Mouse (Mus musculus) hindbrain, postnatal 0 days (tissue): ENCODE data around the gene Fbxo9. TPM values are rescaled to one million over a fixed set of nuclear protein-coding genes. Genes with fewer than 3 reads are reported as not detected.

Experiments used
- ATAC-seq: fragments of 200-750 bp; cut with Nextera tagmentation; 2 replicates; pipeline ENCODE4 v1.8.0; 2017; ENCODE audit warnings: mild to moderate bottlenecking, moderate TSS enrichment, moderate library complexity
- DNase-seq: peaks from one replicate; pipeline ENCODE4 v3.0.0-alpha.2; 2015; ENCODE audit warnings: low spot score
- H3K27ac ChIP-seq: fragments of 300-500 bp; sonication (generic); 2 replicates; pipeline ENCODE4 v1.5.1; 2014; ENCODE audit warnings: mild to moderate bottlenecking
- H3K27me3 ChIP-seq: fragments of 300-500 bp; sonication (generic); 2 replicates; pipeline ENCODE4 v1.6.1; 2014; ENCODE audit warnings: low read length, mixed read lengths; ENCODE audit not compliant: insufficient read depth
- H3K36me3 ChIP-seq: fragments of 300-500 bp; sonication (generic); 2 replicates; pipeline ENCODE4 v1.6.1; 2014; ENCODE audit warnings: low read length, mixed read lengths; ENCODE audit not compliant: insufficient read depth
- H3K4me1 ChIP-seq: fragments of 300-500 bp; sonication (generic); 2 replicates; pipeline ENCODE4 v1.6.1; 2014; ENCODE audit warnings: antibody characterized with exemption, low read length, mixed read lengths; ENCODE audit not compliant: insufficient read depth
- H3K4me2 ChIP-seq: fragments of 300-500 bp; sonication (generic); 2 replicates; pipeline ENCODE4 v1.6.1; 2014; ENCODE audit warnings: low read depth, mild to moderate bottlenecking, low read length, moderate library complexity, mixed read lengths
- H3K4me3 ChIP-seq: fragments of 300-500 bp; sonication (generic); 2 replicates; pipeline ENCODE4 v1.5.1; 2014; ENCODE audit warnings: low read length
- H3K9ac ChIP-seq: fragments of 300-500 bp; sonication (generic); replicated peaks from 2 replicates; pipeline ENCODE4 v1.6.1; 2014; ENCODE audit warnings: mild to moderate bottlenecking, low read length, moderate library complexity, mixed read lengths
- H3K9me3 ChIP-seq: fragments of 300-500 bp; sonication (generic); 2 replicates; pipeline ENCODE4 v1.6.1; 2016; ENCODE audit warnings: low read length, mixed read lengths
- CTCF ChIP-seq: IDR thresholded peaks from 2 replicates; pipeline ENCODE4 v1.5.1; 2016; ENCODE audit warnings: antibody characterized with exemption, control low read depth, low read depth
- WGBS: fragments of 180-500 bp; shearing (Covaris S2); extraction: QIAGEN DNeasy Blood & Tissue Kit; methylation state at CpG from one replicate; pipeline ENCODE4 v1.1.7; 2014; 5-methylcytosine and 5-hydroxymethylcytosine counted together
- polyA plus RNA-seq: library from polyadenylated mRNA; unstranded; fragments of >200 nt; fragmentation: Nextera tagmentation; extraction: Ambion mirVana; gene quantifications from 2 replicates; pipeline ENCODE4 v1.2.1, GENCODE M21; 2015
- total RNA-seq: library from RNA; depleted of rRNA; stranded (reverse); fragments of >200 nt; gene quantifications from 2 replicates; pipeline ENCODE4 v1.2.3, GENCODE M21; 2014

Fbxo9 gene
- total and polyA plus RNA-seq, 2 experiments from 2014 or later = 88.9 to 109 TPM

DNA sequence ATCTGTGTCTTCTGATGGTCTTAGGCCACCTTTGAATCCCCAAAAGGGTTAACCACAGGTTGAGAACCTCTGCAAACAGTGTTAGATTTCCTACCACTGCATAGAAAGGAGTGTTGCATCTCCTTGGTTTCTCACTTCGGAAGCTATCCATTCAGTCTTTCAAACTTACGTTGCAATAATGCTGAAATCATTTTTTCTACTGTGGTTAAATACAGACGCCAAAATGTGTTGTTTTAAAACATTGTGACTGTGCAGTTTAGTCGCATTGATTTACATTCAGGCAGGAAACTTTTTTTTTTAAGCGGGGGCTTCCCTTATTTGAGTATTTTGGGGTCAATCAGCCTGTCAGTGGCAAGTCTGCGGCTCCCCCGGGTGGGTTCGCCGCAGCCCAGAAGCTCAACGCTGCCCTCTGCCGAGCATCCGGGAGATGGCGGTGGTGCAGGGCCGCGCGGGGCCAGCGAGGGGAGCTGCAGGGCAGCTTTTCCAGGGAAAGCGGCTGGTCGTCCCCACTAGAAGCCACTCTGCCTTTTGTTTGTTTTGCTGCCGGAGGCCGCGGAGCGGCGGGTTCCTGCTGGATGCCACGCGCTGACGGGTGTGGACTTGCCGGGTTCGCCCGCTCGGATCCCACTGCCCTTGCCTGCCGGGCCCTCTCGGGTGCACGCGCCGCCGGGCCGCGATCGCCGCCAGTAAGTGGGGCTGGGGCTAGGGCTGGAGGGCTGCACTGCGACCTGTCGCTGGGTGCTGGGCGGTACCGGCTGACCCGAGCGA lies 4.1 kb upstream of the Fbxo9 start:
- peak overlapping the region; percentile 95 for H3K9ac ChIP-seq
- H3K9me3 ChIP-seq = no peaks in the 10 kb centered on the region
- peak overlapping the region; percentile 98 for H3K4me3 ChIP-seq
- H3K27me3 ChIP-seq = no peaks in the 10 kb centered on the region
- ATAC-seq = peak; percentile 89
- no peaks in the 10 kb centered on the region for H3K36me3 ChIP-seq
- peak; percentile 95 for DNase-seq
- peaks cover 9% of the 10 kb centered on the region; the same call in 1 of the 2 replicates for H3K4me1 ChIP-seq
- peak; percentile 97 for TF ChIP-seq CTCF
- WGBS = 2% methylated on average over 47 of the region's 47 CpGs
- peak overlapping the region; percentile 82 for H3K4me2 ChIP-seq
- H3K27ac ChIP-seq = peak overlapping the region; percentile 96

DNA sequence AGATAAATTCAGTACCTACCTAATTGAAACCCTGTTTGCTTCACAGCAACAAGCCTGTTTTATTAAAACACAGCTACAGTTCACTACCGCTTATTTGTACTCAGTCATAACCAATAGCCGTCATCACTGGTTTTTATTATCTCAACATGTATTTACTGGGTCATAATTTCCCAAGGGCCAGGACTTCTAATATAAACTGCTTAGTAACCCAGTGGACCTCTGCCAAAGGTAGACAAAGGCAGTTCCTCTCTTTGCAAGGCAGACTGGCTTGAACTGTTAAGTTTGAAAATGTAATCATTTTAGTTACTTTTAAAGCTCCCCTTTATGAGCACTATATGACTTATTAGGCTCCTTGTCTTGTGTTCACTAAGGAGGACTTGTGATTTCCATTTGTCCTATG lies 2.6 kb upstream of the Fbxo9 start:
- DNase-seq = no peak
- H3K4me2 ChIP-seq = no peak overlapping the region
- no peak overlapping the region for H3K27ac ChIP-seq
- H3K36me3 ChIP-seq = no peaks in the 10 kb centered on the region
- 87% methylated on average over 2 of the region's 2 CpGs for WGBS
- no peaks in the 10 kb centered on the region for H3K9me3 ChIP-seq
- TF ChIP-seq CTCF = no peak
- H3K9ac ChIP-seq = no peak overlapping the region
- ATAC-seq = no peak
- peaks cover 13% of the 10 kb centered on the region for H3K4me1 ChIP-seq
- H3K27me3 ChIP-seq = no peaks in the 10 kb centered on the region
- no peak overlapping the region for H3K4me3 ChIP-seq

DNA sequence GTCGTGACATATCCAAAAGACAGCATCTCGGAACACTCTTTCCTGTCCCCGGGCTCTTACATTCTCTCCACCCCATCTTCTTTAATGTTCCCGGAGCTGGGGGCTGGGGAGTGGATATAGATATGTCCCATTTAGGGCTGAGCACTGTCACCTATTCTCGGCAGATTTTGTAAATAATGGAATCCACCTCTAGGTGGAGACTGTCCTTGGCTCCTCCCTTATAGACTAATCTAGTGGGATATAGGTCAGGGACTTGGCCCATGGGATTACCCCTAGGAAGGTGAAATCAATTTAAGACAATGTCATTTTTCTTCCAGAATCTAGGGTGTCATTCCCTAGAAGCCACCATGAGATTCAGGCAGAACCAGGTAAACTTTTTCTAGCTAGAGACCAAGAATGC lies 791 bp upstream of the Fbxo9 start:
- 48% methylated on average over 5 of the region's 5 CpGs for WGBS
- Histone ChIP-seq H3K27me3 (no peaks in the 10 kb centered on the region), H3K36me3 (no peaks in the 10 kb centered on the region), H3K9ac (no peak overlapping the region), H3K27ac (no peak overlapping the region), H3K4me3 (peak overlapping the region; percentile 94), H3K4me1 (peaks cover 8% of the 10 kb centered on the region), H3K4me2 (peak overlapping the region; percentile 80), H3K9me3 (no peaks in the 10 kb centered on the region)
- peak; percentile 16 for DNase-seq
- TF ChIP-seq CTCF = peak; percentile 39
- ATAC-seq = no peak

DNA sequence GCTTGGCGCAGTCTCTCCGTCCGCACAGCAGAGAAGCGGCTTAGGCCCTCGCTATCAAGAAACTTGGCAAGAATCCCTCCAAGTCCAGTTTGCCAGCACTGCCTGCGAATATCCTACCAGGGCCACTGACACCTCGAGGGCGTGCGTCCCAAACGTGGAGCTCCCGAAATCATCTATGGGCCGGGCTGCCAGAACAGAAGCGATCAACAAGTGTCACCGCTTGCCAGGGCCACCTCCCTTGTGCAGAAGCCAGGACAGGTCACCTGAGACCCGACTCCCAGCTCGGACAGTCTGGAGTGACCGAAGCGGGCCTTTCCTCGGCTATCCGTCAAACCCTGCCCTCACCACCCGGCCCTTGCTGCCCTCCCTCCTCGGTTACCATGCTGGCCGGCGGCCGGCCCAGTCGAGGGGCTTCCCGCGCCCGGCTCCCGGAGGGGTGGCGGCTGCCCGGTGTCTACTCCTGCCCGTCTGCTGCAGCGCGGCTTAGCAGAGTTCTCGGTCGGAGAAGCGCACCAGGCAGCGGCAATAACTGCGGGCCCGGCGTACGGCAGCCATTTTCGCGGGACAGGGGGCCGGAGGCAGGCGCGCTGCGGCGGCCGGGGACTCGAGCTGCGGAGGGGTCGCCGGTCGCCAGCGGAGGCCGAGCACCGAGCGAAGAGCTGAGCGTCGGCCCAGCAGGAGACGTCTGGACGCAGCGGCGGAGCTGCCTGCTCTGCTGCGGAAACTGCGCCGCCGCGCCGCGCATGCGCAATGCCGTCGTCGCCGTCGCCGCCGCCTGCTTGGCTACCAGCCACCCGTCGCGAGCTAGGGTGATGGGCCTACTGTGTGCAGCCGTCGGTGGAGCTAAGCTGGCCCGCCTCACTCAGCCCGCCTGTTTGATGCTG lies 711 bp downstream of the Fbxo9 start:
- Histone ChIP-seq H3K9ac (peak overlapping the region; percentile 89), H3K4me3 (peak overlapping the region; percentile 94), H3K4me2 (peak overlapping the region; percentile 80), H3K4me1 (peaks cover 5% of the 10 kb centered on the region; the same call in 1 of the 2 replicates), H3K36me3 (no peaks in the 10 kb centered on the region), H3K27ac (peak overlapping the region; percentile 97), H3K9me3 (no peaks in the 10 kb centered on the region), H3K27me3 (no peaks in the 10 kb centered on the region)
- no peak for TF ChIP-seq CTCF
- peak; percentile 92 for DNase-seq
- under 1% methylated on average over 87 of the region's 88 CpGs for WGBS
- peak; percentile 68 for ATAC-seq

DNA sequence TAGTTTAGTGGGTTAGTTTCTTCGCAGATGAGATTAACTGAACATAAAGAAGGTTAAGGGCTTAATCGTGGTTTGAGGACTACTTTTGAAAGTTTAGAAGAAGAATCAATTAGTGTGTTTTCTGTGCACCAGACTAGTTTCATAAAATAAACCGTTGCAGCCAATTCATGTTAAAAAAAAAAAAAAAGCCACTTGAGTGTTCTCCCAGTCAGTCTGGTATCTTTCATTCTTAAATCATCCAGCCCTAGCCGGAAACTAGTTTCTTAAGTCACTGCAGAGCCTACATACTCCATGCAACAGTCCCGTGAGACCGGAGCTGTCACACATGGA lies 1.3 kb downstream of the Fbxo9 start:
- 20% methylated on average over 6 of the region's 6 CpGs for WGBS

DNA sequence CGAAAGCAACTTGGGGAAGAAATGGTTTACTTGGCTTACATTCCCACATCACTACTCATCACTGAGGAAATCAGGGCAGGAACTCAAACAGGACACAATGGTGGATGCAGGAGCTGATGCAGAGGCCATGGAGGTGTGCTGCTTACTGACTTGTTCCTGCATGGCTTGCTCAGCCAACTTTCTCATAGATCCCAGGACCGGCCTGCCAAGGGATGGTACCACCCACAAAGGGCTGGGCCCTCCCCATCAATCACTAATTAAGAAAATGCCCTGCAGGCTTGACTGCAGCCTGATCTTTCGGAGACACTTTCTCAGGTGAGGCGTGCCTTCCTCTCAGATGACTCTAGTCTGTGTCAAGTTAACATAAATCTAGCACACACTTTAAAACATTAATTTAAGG lies 2.0 kb downstream of the Fbxo9 start:
- no peak for ATAC-seq
- Histone ChIP-seq H3K9me3 (no peaks in the 10 kb centered on the region), H3K27ac (no peak overlapping the region), H3K27me3 (no peaks in the 10 kb centered on the region), H3K36me3 (no peaks in the 10 kb centered on the region; the same call in 1 of the 2 replicates), H3K9ac (no peak overlapping the region), H3K4me3 (no peak overlapping the region), H3K4me1 (peaks cover 5% of the 10 kb centered on the region; the same call in 1 of the 2 replicates), H3K4me2 (peak overlapping the region; percentile 80; the same call in 1 of the 2 replicates)
- no peak for DNase-seq
- 77% methylated on average over 4 of the region's 4 CpGs for WGBS
- TF ChIP-seq CTCF = no peak

More for the DNA sequence above, 1.3 kb downstream of the Fbxo9 start:
- Histone ChIP-seq H3K4me1 (peaks cover 5% of the 10 kb centered on the region; the same call in 1 of the 2 replicates), H3K27ac (peak overlapping the region; percentile 97; the same call in 1 of the 2 replicates), H3K9me3 (no peaks in the 10 kb centered on the region), H3K4me3 (peak overlapping the region; percentile 94), H3K36me3 (no peaks in the 10 kb centered on the region; the same call in 1 of the 2 replicates), H3K9ac (peak overlapping the region; percentile 89), H3K4me2 (peak overlapping the region; percentile 80), H3K27me3 (no peaks in the 10 kb centered on the region)
- ATAC-seq (no peak), DNase-seq (no peak)
- no peak for TF ChIP-seq CTCF
